Mouse (Mus musculus) C2C12 (cell line): Measurements from ENCODE around the gene Ryr3.

ENCODE experiments used
- CEBPB ChIP-seq: IDR thresholded peaks from one replicate; pipeline ENCODE4 v1.6.1; 2011; ENCODE audit warnings: low read depth, mild to moderate bottlenecking, control low read depth, moderate library complexity
- CTCF ChIP-seq: IDR thresholded peaks from one replicate; pipeline ENCODE4 v1.5.1; 2011; ENCODE audit not compliant: control insufficient read depth, insufficient read depth, insufficient read length
- FOSL1 ChIP-seq: IDR thresholded peaks from one replicate; pipeline ENCODE4 v1.8.0; 2011; ENCODE audit warnings: mild to moderate bottlenecking, low read length; ENCODE audit not compliant: poor library complexity, insufficient read depth, severe bottlenecking
- MYOG ChIP-seq: IDR thresholded peaks from one replicate; pipeline ENCODE4 v1.6.1; 2011; ENCODE audit not compliant: control insufficient read depth, insufficient read length; ENCODE audit errors: extremely low read depth

DNA sequence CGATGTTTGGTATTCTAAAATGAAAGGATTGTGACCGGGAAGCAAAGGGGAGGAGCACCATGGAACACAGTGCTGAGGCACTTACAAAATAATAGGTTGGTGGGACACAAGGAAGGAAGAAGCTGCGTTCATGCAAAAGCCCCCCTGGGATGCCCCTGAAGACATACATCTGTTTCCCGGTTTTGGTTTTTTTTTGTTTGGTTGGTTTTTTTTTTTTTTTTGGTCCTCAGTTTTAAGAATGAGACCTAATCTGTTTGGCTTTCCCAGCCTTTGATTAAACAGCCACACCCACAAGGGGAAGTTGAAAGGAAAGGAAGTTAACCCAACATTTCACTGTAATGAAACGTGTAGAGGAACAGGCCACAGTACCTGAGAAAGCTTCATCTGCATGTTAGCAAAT is 560.8 kb downstream of the Ryr3 start:
- TF ChIP-seq MYOG (no peak), CEBPB (no peak), CTCF (no peak), FOSL1 (no peak)
